Mouse (Mus musculus) midbrain, postnatal 0 days (tissue): Measurements from ENCODE around the gene Odf3l2. TPM values are rescaled to one million over a fixed set of nuclear protein-coding genes. Genes with fewer than 3 reads are reported as not detected.
A peak's percentile ranks its signal among the peaks of the same experiment; 100 is the strongest.

Experiments
- ATAC-seq: fragments of 200-750 bp; cut with Nextera tagmentation; 2 replicates; pipeline ENCODE4 v1.8.0; 2017; ENCODE audit warnings: moderate number of reproducible peaks, mild to moderate bottlenecking, moderate TSS enrichment, moderate library complexity; ENCODE audit not compliant: low FRiP score
- DNase-seq: peaks from one replicate; pipeline ENCODE4 v3.0.0-alpha.2; 2015; ENCODE audit warnings: low spot score
- H3K27ac ChIP-seq: fragments of 300-500 bp; sonication (generic); 2 replicates; pipeline ENCODE4 v1.5.1; 2014; ENCODE audit warnings: low read depth, mild to moderate bottlenecking, low read length, mixed read lengths
- H3K27me3 ChIP-seq: fragments of 300-500 bp; sonication (generic); 2 replicates; pipeline ENCODE4 v1.6.1; 2014; ENCODE audit warnings: low read length, control low read depth, mixed read lengths; ENCODE audit not compliant: insufficient read depth
- H3K36me3 ChIP-seq: fragments of 300-500 bp; sonication (generic); 2 replicates; pipeline ENCODE4 v1.6.1; 2014; ENCODE audit warnings: low read length, control low read depth, mixed read lengths; ENCODE audit not compliant: insufficient read depth
- H3K4me1 ChIP-seq: fragments of 300-500 bp; sonication (generic); 2 replicates; pipeline ENCODE4 v1.6.1; 2014; ENCODE audit warnings: mild to moderate bottlenecking, control low read depth, antibody characterized with exemption, low read length, mixed read lengths; ENCODE audit not compliant: insufficient read depth
- H3K4me2 ChIP-seq: fragments of 300-500 bp; sonication (generic); 2 replicates; pipeline ENCODE4 v1.6.1; 2014; ENCODE audit warnings: low read depth, mild to moderate bottlenecking, low read length, mixed read lengths; ENCODE audit not compliant: poor library complexity, severe bottlenecking
- H3K4me3 ChIP-seq: fragments of 300-500 bp; sonication (generic); 2 replicates; pipeline ENCODE4 v1.5.1; 2014; ENCODE audit warnings: low read depth, mild to moderate bottlenecking, low read length, moderate library complexity
- H3K9ac ChIP-seq: fragments of 300-500 bp; sonication (generic); replicated peaks from 2 replicates; pipeline ENCODE4 v1.6.1; 2014; ENCODE audit warnings: mild to moderate bottlenecking, low read length, moderate library complexity, mixed read lengths; ENCODE audit not compliant: poor library complexity, severe bottlenecking
- H3K9me3 ChIP-seq: fragments of 300-500 bp; sonication (generic); 2 replicates; pipeline ENCODE4 v1.6.1; 2016; ENCODE audit warnings: low read length, control low read depth
- CTCF ChIP-seq: IDR thresholded peaks from 2 replicates; pipeline ENCODE4 v1.5.1; 2016; ENCODE audit warnings: antibody characterized with exemption, mild to moderate bottlenecking
- WGBS: fragments of 180-500 bp; shearing (Covaris S2); extraction: QIAGEN DNeasy Blood & Tissue Kit; methylation state at CpG from one replicate; pipeline ENCODE4 v1.1.7; 2014; 5-methylcytosine and 5-hydroxymethylcytosine counted together
- polyA plus RNA-seq: library from polyadenylated mRNA; unstranded; fragments of >200 nt; fragmentation: Nextera tagmentation; extraction: Ambion mirVana; gene quantifications from 2 replicates; pipeline ENCODE4 v1.2.1, GENCODE M21; 2015
- total RNA-seq: library from RNA; depleted of rRNA; stranded (reverse); fragments of >200 nt; gene quantifications from 2 replicates; pipeline ENCODE4 v1.2.3, GENCODE M21; 2014

Gene Odf3l2
- total and polyA plus RNA-seq, 2 experiments from 2014 or later, result 2.1 TPM; not detected in 1

DNA sequence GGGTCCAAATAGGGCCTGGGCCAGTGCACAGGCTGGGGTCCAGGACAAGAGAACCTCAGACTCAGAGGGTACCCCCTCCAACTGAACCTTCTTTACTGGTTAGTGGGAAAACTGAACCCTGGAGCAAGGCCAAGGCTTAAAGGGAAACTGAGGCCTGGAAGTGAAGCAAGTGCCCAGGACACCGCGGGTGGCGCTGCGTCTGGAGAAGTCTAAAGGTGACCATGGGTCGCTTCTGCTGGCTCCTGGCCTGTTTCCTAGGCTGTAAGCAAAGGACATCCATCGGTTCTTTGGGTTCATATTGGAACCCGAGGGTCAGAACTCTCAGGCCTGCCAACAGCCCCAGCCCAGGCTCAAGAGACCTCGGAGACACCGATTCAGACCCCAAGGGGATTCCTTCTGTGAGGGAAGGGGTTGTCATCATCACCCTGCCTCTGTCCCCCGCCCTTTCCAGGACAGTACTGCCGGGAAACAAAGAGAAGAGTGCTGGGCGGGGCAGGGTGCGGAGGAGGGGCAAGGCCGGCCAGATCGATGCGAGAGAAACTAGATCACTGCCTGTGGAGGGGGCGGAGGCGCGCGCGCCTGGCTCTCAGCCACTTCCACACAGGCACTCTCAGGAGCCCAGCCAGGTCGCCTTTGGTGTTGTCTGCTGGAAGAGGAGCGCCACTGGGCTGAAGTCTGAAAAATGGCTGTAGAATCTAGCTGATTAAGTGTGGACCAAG, 6.9 kb downstream of the Odf3l2 start:
- H3K4me3 ChIP-seq, result peak overlapping the region; percentile 84; the same call in 1 of the 2 replicates
- ATAC-seq, result no peak
- peaks cover 12% of the 10 kb centered on the region; the same call in 1 of the 2 replicates for H3K4me1 ChIP-seq
- no peaks in the 10 kb centered on the region for H3K9me3 ChIP-seq
- DNase-seq, result peak; percentile 55
- 0 out of 2 replicates have a peak, but pooled peaks have one; percentile 6 for TF ChIP-seq CTCF
- H3K4me2 ChIP-seq, result peak overlapping the region; percentile 92
- 4% methylated on average over 22 of the region's 23 CpGs for WGBS
- no peaks in the 10 kb centered on the region for H3K36me3 ChIP-seq
- H3K27ac ChIP-seq, result peak overlapping the region; percentile 93; the same call in 1 of the 2 replicates
- H3K9ac ChIP-seq, result peak overlapping the region; percentile 1; the same call in 1 of the 2 replicates
- peaks cover 5% of the 10 kb centered on the region; the same call in 1 of the 2 replicates for H3K27me3 ChIP-seq

DNA sequence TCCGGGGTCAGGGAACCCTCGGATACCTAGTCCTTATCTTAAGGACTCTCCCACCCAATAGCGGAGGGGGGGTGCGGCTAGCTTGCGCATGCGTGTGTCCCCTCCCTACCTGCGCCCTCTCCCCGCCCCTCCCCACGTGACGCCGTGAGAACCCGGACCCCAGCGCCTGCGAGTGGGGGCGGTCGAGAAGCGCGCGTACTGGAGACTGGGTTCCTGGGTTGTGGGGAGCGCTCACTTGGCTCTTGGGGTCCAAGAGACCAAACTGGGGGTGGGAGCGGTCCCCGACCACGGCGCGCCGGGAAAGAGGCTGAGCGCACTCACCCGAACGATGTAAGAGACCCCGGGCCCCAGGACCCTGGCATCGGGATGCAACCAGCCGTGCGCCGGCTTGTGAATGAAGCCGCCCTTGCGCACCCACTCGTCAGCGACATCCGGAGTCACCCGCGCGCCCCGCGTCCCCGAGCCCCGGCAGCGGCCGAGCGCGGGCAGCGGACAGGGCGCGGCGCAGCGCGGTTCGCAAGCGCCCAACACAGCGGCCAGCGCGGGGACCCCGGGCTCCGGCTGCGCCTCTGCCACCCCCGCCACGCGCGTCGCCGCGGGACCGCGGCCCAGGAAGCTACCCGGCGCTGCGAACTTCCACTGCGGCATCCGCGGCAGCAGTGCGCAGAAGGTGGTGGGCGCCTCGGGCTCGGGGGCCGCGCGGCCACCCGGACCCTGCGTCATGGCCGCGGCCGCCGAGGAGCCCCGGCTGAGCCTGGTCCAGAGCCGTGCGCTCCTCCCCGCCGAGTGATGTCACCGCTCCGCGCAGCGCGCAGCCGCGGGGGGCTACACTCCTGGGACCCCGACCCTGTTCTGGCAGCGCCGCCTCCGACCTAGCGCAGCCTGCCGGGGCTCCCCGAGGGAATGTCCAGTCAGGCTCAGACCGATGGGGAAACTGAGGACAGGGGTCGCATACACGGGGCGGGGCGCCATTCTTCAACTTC, 8.1 kb downstream of the Odf3l2 start, which contains the start of gene Shc2:
Gene Shc2, minus strand, starts transcription at position 791 of the 983 bp plus-strand sequence.
- H3K4me3 ChIP-seq, result peak within 1 kb of the TSS; percentile 84
- H3K27ac ChIP-seq, result peak within 1 kb of the TSS; percentile 93
- peak; percentile 83 for DNase-seq
- peaks cover 5% of the 10 kb centered on the region; the same call in 1 of the 2 replicates for H3K27me3 ChIP-seq
- peak within 1 kb of the TSS; percentile 89 for H3K9ac ChIP-seq
- WGBS, result under 1% methylated on average over 108 of the region's 116 CpGs
- peak within 1 kb of the TSS; percentile 92 for H3K4me2 ChIP-seq
- peak; percentile 88 for ATAC-seq
- TF ChIP-seq CTCF, result no peak
- H3K9me3 ChIP-seq, result no peaks in the 10 kb centered on the region
- no peaks in the 10 kb centered on the region for H3K36me3 ChIP-seq
- H3K4me1 ChIP-seq, result peaks cover 12% of the 10 kb centered on the region; the same call in 1 of the 2 replicates

GRCm38 (mm10) chr10:79636287-79636686, 9.3 kb downstream of the Odf3l2 start:
- no peaks in the 10 kb centered on the region for H3K36me3 ChIP-seq
- ATAC-seq (peak; percentile 7; the same call in 1 of the 2 replicates), DNase-seq (no peak)
- peaks cover 12% of the 10 kb centered on the region; the same call in 1 of the 2 replicates for H3K4me1 ChIP-seq
- no peak for TF ChIP-seq CTCF
- 70% methylated on average over 8 of the region's 8 CpGs for WGBS
- H3K4me3 ChIP-seq, result peak overlapping the region; percentile 84
- no peaks in the 10 kb centered on the region for H3K9me3 ChIP-seq
- H3K4me2 ChIP-seq, result peak overlapping the region; percentile 92
- peaks cover 5% of the 10 kb centered on the region; the same call in 1 of the 2 replicates for H3K27me3 ChIP-seq
- peak overlapping the region; percentile 89; the same call in 1 of the 2 replicates for H3K9ac ChIP-seq
- 0 out of 2 replicates have a peak overlapping the region, but pooled peaks have one; percentile 18 for H3K27ac ChIP-seq

GRCm38 (mm10) chr10:79633006-79633777, 12.3 kb downstream of the Odf3l2 start:
- Histone ChIP-seq H3K27ac (no peak overlapping the region), H3K9me3 (no peaks in the 10 kb centered on the region), H3K36me3 (0 out of 2 replicates have a peak, but pooled peaks cover 3% of the 10 kb centered on the region), H3K4me3 (no peak overlapping the region), H3K27me3 (no peaks in the 10 kb centered on the region), H3K4me2 (no peak overlapping the region), H3K9ac (no peak overlapping the region), H3K4me1 (peaks cover 9% of the 10 kb centered on the region; the same call in 1 of the 2 replicates)
- ATAC-seq (no peak), DNase-seq (no peak)
- WGBS, result 83% methylated on average over 17 of the region's 17 CpGs
- no peak for TF ChIP-seq CTCF

DNA sequence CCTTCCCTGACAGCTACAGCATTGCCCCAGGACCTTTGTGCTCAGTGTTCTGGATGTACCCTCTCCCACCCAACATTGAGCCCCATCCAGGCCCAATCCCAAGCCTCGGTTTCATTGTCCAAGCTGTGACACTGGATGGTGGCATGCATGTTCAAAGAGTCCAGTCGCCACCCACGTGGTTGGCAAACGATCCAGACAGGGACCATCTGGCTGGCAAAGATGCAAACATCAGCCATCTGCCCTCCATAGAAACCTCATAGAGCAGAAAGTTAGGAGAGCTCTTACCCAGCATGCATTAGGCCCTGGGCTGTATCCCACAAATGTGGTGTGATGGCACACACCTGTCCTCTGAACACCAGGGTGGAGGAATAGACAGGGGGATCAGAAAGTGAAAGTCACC, 14.1 kb downstream of the Odf3l2 start:
- Histone ChIP-seq H3K9ac (no peak overlapping the region), H3K27me3 (no peaks in the 10 kb centered on the region), H3K4me2 (no peak overlapping the region), H3K9me3 (no peaks in the 10 kb centered on the region), H3K4me3 (no peak overlapping the region), H3K27ac (no peak overlapping the region), H3K4me1 (peaks cover 3% of the 10 kb centered on the region; the same call in 1 of the 2 replicates), H3K36me3 (peaks cover 7% of the 10 kb centered on the region; the same call in 1 of the 2 replicates)
- DNase-seq (peak; percentile 85), ATAC-seq (no peak)
- no peak for TF ChIP-seq CTCF
- 77% methylated on average over 4 of the region's 4 CpGs for WGBS
